Mouse (Mus musculus): ENCODE data around the gene Canx.
A peak's percentile ranks its signal among the peaks of the same experiment; 100 is the strongest.
"Not testable (repeated sequence)": the region's sequence is repeated elsewhere in the genome, so short reads cannot be mapped to it uniquely, and the experiment has no call there.

Gene Canx

DNA sequence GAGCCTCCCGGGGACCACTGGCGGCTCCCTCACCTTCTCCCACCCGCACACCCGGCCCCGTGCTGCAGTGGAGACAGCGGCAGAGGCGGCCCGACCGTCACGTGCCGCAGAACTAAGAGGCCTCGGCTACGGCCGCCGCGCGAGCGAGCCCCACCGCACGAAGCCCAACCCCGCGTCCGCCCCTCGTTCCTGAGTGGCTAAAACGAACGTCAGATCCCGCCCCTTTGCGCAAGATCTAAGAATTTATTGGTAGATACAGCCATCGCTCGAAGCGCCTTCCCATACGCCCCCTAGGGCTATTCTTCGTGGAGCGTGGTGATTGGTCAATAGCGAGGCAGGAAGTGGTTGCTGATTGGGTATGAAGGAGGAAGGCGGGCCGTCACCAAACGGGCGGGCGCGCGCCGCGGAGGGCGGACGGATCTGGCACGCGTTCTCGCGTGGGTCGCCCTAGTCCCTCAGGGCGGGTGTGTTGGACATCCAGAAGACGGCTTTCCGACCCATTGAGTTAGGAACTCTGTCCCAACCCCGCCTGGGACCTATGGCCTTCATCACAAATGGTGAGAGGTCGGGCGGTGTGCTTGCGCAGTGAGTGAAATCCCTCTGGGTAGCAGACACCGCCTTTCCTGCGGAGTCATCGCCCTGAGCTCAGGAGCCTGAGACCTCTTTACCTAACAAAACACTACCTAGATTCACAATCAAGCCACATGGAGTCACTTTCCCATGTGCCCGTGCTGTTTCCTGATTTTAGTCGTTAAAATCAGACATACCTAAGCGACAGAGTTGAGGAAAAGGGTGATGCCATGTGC is at the start of gene Canx:
Canx (minus strand) TSS at position 178 of the 806 bp plus-strand sequence.
- DNase-seq = peak; percentile 100

- DNase-seq = no peak
These were observed 49.0 kb upstream of the Canx start for GRCm38 (mm10) chr11:50374286-50375015.

GRCm38 (mm10) chr11:50373621-50374020 is 48.1 kb upstream of the Canx start:
- no peak for DNase-seq

DNA sequence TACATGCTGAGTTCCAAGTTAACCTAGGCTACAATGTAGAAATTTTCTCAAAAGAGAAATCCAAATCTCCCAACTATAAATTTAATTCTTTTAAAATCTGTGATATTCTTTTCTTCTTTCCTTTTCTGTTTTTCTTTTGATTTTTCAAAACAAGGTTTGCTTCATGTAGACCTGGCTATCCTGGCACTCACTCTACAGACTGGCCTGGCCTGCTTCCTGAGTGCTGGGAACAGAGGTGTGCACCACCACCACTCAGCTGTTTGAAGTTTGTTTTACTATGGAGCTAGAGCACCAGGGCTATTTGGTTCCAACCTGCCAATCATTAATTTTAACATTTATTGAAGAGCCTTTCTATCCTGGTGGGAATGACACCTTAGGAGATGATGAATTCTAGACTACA is 47.6 kb upstream of the Canx start:
- DNase-seq = no peak

DNA sequence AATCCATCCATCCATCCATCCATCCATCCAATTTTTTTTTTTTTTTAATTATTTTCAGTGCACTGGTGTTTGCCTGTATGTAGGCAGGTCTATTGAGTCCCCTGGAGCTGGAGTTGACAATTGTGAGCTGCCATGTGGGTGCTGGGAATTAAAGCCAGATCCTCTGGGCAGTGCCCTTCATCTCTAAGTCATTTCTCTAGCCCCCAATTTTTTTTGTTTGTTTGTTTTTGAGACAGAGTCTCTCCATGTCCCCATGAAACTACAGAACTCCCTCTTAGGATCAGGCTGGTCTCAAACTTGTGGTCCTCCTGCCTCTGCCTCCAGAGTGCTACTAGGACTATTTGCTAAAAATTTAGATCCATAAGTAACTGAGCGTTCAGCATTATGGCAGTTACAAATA is 46.4 kb upstream of the Canx start:
- DNase-seq = no peak

DNA sequence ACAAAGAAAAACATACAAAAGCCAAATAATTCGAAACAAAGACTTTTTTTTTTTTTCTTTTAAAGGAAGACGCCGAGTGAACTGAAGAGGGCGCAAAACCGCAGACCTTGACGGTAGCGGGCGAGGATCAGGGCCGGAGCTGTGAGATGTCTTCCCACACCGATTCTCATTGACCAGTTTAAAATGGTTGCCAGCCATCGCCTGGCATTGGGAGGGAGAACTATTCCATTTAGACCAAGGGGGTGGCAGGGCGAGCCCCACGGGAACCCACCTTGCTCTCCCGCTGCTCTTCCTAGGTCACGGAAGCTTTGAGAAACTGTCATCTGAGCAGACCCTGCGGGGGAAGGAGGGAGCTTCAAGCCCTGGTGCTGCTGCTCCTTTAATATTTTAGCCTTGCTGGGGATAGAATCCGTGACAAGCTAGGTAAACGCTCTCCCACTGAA is 45.9 kb upstream of the Canx start:
- DNase-seq = peak; percentile 55

- DNase-seq = no peak
These were observed 45.5 kb upstream of the Canx start for GRCm38 (mm10) chr11:50370969-50371368.

DNA sequence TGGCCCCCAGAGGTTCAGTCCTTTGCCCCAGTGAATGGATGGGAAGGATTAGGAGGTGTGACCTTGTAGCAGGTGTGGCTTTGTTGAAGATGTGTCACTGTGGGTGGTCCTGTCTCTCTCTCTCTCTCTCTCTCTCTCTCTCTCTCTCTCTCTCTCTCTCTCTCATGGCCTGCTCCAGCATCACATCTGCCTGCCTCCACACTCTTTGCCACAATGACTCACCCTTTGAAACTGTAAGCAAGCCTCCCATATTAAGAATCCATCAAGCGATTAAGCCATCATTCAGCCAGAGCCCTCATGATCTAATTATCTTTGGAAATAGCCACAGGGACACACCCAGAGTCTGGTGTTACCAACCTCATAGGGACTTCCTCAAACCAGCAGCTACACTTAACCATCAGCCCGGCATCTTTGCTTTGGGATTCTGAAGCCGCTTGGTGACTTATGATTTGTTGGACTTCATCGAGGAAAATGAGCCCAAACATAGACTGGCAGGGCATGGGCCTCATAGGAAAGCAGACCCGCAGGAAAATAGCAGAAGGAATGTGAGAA is 44.0 kb upstream of the Canx start:
- DNase-seq = no peak

DNA sequence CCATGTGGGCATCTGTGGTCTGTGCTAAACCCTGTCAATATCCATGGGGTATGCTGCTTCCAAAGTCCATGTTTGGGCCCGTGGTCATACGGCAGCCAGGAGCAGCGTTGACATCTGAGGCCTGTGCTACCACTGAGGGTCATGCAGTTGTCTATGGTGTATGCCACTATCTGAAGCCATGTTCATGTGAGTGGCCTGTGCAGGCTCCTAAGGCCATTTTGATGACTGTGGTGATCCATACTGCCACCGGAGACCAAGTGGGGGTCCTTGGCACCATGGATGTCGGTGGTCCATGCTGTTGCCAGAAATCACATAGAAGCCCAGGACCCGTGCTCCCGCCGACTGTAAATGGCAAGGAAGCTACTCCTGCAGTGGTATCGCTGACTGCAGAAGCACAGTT is 42.1 kb upstream of the Canx start:
- DNase-seq = no peak

GRCm38 (mm10) chr11:50365322-50365721 is 39.8 kb upstream of the Canx start:
- DNase-seq = no peak

DNA sequence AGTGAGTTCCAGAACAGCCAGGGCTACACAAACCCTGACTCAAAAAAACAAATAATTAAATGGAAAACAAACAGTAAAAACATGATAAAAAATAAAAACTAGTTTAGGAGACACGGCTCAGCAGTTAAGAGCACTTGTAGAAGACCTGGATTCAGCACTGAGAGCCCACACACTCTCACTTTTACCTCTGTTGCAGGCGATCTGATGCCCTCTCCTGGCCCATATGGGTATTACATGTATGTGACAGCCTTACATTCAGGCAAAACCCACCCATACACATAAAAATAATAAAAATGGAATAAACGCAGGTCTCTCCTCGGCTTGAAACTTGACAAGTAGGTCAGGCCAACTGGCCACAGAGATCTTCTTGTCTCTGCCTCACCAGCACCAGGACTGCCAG is 39.1 kb upstream of the Canx start:
- DNase-seq = peak; percentile 93

DNA sequence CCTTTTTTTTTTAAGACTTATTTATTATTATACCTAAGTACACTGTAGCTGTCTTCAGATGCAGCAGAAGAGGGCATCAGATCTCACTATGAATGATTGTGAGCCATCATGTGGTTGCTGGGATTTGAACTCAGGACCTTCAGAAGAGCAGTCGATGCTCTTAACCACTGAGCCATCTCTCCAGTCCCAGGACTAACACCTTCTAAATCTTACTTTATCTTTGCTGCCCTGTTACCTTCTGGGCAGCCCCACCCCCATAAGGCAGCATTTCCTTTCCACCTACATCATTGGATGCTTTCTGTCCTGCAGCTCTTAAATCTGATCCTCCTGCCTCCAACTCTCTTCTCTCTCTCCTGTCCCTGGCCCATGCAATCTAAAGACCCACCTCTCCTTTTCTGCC is 35.8 kb upstream of the Canx start:
- DNase-seq = not testable (repeated sequence)

DNA sequence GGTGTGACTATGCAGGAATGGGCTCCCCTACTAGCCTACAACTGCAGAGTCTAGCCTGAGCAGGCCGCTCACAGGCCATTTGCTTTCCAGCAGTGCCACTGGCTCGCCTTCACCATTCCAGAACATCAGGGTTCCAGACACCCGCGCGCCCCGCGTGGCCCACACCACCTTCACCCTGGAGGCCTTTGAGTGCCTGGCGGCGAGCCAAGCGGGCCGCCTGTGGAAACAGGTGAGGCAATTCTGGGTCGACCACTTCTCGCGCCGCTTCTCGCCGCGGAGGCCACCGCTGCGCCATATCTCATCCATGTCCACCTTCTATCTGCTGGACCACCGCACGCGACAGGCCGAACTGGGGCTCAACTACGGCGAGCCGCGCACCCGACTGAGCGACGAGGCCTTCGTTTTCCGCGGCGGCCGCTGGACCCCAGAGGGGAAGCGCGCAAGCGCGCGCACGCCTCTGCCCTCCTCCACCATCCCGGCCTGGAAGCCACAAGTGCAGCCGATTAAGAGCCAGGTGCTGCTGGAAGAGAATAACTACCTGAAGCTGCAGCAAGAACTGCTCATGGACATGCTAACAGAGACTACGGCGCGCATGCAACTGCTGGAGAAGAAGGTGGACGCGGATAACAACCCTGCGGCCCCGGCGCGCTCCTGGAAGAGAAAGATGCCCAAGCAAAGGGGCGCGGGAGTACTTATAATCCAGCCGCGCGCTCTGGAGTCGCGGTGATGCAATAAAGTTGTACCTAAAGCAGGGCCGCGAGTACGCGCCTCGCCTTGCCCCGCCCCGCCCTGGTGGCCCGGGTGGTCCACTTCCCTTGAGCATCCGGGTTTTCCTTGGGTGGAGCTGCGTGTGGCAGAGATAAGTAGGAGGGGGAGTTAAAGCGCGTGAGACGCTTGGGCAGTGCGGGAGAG is 33.7 kb upstream of the Canx start:
- DNase-seq = peak; percentile 56

DNA sequence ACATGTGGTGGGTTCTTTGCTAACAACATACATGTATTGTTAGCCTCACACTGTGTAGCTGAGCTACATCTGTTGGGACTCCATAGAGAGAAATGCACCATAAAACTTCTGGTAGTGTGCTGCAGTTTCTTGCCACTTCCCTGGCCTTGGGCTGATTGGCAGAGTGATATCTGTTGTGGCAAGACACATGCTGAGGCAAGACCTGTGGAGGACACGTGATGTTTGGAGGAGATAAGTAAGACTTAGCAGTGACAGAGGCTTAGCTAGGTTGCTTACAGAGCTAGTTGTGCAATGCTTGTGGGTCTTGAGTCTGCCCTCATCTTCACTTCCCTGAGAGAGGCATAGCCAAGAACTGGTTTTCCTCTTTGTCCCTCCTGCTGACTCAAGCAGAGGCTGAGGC is 29.9 kb upstream of the Canx start:
- DNase-seq = no peak

DNA sequence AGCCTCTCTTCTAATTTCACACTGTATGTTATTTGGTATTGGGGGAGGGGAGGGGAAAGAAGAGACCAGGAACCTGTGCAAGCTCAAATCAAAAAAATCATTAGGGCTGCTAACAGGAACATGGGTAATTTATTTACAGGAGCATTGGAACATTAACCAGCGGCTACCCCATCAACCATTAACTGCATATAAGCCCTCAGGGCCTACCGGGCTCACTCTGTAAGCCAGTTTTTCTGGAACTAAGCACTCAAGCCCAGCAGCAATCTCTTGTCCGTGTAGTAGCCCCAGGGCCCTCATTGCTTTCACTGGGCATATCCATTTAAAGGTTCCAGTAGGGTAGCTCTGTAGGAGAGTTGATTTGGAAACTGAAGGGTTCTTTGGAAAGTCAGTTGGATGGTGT is 29.4 kb upstream of the Canx start:
- DNase-seq = peak; percentile 97

GRCm38 (mm10) chr11:50354162-50354561 is 28.7 kb upstream of the Canx start, which contains the start of gene Cby3:
Cby3 (plus strand) TSS chr11:50354462.
- no peak for DNase-seq

DNA sequence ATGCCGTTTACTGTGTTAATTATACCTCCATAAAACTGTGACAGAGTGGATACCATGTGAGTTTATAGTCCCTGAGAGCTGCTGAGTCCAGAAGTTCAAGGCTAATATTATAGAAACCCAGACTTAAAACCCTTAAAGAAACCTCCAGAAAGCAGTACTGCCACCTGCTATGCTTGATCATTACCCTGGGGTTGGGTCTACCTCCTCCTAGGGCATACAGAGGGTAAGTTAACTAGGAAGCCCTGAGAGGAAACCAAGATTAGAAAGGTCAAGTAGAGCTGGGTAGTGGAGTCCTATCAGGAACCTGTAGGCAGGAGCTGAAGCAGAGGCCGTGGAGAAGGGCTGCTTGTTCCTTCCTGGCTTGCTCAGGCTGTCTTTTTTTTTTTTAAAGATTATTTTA is 26.7 kb upstream of the Canx start:
- no peak for DNase-seq

DNA sequence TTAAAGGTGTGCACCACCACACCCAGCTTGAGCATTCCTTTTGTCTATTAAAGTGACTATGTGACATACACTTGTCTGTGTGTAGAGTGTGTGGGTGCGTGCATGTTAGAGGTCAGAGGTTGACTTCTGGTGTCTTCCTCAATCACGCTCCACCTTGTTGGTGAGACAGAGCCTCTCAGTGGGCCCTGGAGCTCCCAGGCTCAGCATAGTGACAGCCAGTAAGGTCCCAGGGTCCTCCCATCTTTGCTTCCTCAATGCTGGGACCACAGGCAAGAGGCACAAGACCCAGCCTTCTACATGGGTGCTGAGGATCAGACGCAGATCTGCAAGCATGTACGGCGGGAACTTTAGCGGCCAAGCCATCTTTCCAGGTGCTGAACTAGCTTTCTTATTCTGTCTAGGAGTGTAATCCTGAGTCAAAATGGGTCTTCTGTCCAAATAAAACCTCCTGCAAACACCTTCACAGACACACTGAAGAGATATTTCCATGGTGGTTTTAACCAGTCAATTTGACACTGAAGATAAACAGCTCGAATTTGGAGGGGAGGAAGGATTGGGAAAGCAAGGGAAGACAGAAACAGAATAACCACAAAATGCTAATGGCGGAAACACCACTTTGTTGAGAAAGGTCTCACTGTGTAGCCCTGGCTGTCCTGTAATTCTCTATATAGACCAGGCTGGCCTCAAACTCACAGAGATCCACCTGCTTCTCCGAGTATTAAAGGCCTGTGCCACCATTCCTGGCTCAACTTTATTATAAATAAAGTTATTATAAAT is 21.0 kb upstream of the Canx start:
- no peak for DNase-seq

DNA sequence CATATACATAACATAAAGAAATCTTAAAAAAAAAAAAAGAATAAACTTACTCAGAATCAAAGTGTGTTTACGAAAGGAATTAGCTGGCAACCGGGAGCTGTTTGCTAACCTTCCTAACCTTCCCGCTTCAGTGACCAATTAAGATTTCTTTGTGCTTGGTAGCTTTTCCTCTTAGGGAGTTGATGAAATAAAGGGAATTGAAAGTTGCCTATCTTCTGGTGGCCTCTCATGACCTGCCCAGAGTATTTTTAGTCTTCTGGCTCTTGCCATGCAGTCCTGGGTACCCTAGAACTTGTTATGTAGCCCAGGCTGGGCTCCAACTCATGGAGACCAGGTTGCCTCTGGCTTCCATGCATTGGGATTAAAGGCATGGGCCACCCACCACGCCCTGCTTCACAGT is 20.0 kb upstream of the Canx start:
- no peak for DNase-seq

- DNase-seq = no peak
These were observed 11.4 kb upstream of the Canx start for GRCm38 (mm10) chr11:50336891-50337290.

- DNase-seq = no peak
These were observed 10.7 kb upstream of the Canx start for GRCm38 (mm10) chr11:50336126-50336525.

GRCm38 (mm10) chr11:50333181-50333580 is 7.7 kb upstream of the Canx start:
- DNase-seq = no peak
